Mouse (Mus musculus) embryonic facial prominence, embryonic 11.5 days (tissue): ENCODE measurements at regions not wholly inside any gene's neighbourhood (a gene's known extent, or its start where the extent isn't known, plus 50 kb on each side); places are given as distances from the start of the nearest gene placed in this dataset.
A peak's percentile ranks its signal among the peaks of the same experiment; 100 is the strongest.

Experiments
- ATAC-seq: fragments of 200-750 bp; cut with Nextera tagmentation; replicated peaks from 2 replicates; pipeline ENCODE4 v1.8.0; 2017; ENCODE audit warnings: low read depth; ENCODE audit not compliant: insufficient number of reproducible peaks, low FRiP score, low TSS enrichment
- DNase-seq: peaks from one replicate; pipeline ENCODE4 v3.0.0-alpha.2; 2015; ENCODE audit warnings: low spot score
- H3K27ac ChIP-seq: fragments of 300-500 bp; sonication (generic); replicated peaks from 2 replicates; pipeline ENCODE4 v1.5.1; 2014; ENCODE audit warnings: mild to moderate bottlenecking, low read depth, low read length, control low read depth
- H3K27me3 ChIP-seq: fragments of 300-500 bp; sonication (generic); 2 replicates; pipeline ENCODE4 v1.6.1; 2014; ENCODE audit warnings: mild to moderate bottlenecking, low read length, moderate library complexity, mixed read lengths; ENCODE audit not compliant: control insufficient read depth, insufficient read depth
- H3K36me3 ChIP-seq: fragments of 300-500 bp; sonication (generic); replicated peaks from 2 replicates; pipeline ENCODE4 v1.6.1; 2014; ENCODE audit warnings: low read depth, mild to moderate bottlenecking, low read length, moderate library complexity, mixed read lengths; ENCODE audit not compliant: control insufficient read depth, insufficient read depth
- H3K4me1 ChIP-seq: fragments of 300-500 bp; sonication (generic); 2 replicates; pipeline ENCODE4 v1.6.1; 2014; ENCODE audit warnings: low read length, mixed read lengths; ENCODE audit not compliant: control insufficient read depth, insufficient read depth
- H3K4me2 ChIP-seq: fragments of 300-500 bp; sonication (generic); 2 replicates; pipeline ENCODE4 v1.6.1; 2014; ENCODE audit warnings: low read depth, mild to moderate bottlenecking, control low read depth, low read length, moderate library complexity
- H3K4me3 ChIP-seq: fragments of 300-500 bp; sonication (generic); 2 replicates; pipeline ENCODE4 v1.5.1; 2014; ENCODE audit warnings: low read depth, low read length, control low read depth
- H3K9ac ChIP-seq: fragments of 300-500 bp; sonication (generic); replicated peaks from 2 replicates; pipeline ENCODE4 v1.6.1; 2014; ENCODE audit warnings: mild to moderate bottlenecking, control low read depth, low read length
- H3K9me3 ChIP-seq: fragments of 300-500 bp; sonication (generic); replicated peaks from 2 replicates; pipeline ENCODE4 v1.6.1; 2016; ENCODE audit warnings: mild to moderate bottlenecking, low read length, inconsistent platforms, mixed read lengths; ENCODE audit not compliant: control insufficient read depth
- WGBS: fragments of 180-500 bp; shearing (Covaris S2); extraction: QIAGEN DNeasy Blood & Tissue Kit; methylation state at CpG from one replicate; pipeline ENCODE4 v1.1.7; 2014; 5-methylcytosine and 5-hydroxymethylcytosine counted together

GRCm38 (mm10) chr5:51289191-51289590 lies 278.3 kb downstream of the Ppargc1a start:
- Histone ChIP-seq H3K9me3 (no peaks in the 10 kb centered on the region), H3K4me1 (no peaks in the 10 kb centered on the region), H3K4me3 (no peak overlapping the region), H3K9ac (no peak overlapping the region), H3K4me2 (no peak overlapping the region), H3K27me3 (no peaks in the 10 kb centered on the region), H3K27ac (no peak overlapping the region), H3K36me3 (no peaks in the 10 kb centered on the region)
- ATAC-seq (no peak), DNase-seq (no peak)
- 74% methylated on average over 1 of the region's 1 CpGs for WGBS

- no peak overlapping the region for H3K4me3 ChIP-seq
- H3K4me1 ChIP-seq = no peaks in the 10 kb centered on the region
- ATAC-seq = no peak
- no peak overlapping the region for H3K27ac ChIP-seq
- H3K4me2 ChIP-seq = no peak overlapping the region
- WGBS = 75% methylated on average over 2 of the region's 2 CpGs
- H3K27me3 ChIP-seq = no peaks in the 10 kb centered on the region
- H3K9ac ChIP-seq = no peak overlapping the region
- no peak for DNase-seq
- no peaks in the 10 kb centered on the region for H3K9me3 ChIP-seq
- no peaks in the 10 kb centered on the region for H3K36me3 ChIP-seq
Observed at GRCm38 (mm10) chr5:51288234-51288633, 279.3 kb downstream of the Ppargc1a start.

- Histone ChIP-seq H3K9ac (no peak overlapping the region), H3K27me3 (no peaks in the 10 kb centered on the region), H3K27ac (no peak overlapping the region), H3K9me3 (no peaks in the 10 kb centered on the region), H3K4me2 (no peak overlapping the region), H3K36me3 (no peaks in the 10 kb centered on the region), H3K4me1 (no peaks in the 10 kb centered on the region), H3K4me3 (no peak overlapping the region)
- DNase-seq (peak; percentile 6), ATAC-seq (no peak)
- 45% methylated on average over 2 of the region's 2 CpGs for WGBS
Observed at GRCm38 (mm10) chr5:51241156-51241555, 326.4 kb downstream of the Ppargc1a start.

GRCm38 (mm10) chr5:51234004-51234355 lies 333.5 kb downstream of the Ppargc1a start:
- no peak overlapping the region for H3K4me3 ChIP-seq
- H3K27ac ChIP-seq = no peak overlapping the region
- H3K36me3 ChIP-seq = no peaks in the 10 kb centered on the region
- ATAC-seq = no peak
- 95% methylated on average over 2 of the region's 2 CpGs for WGBS
- H3K4me2 ChIP-seq = no peak overlapping the region
- H3K9ac ChIP-seq = no peak overlapping the region
- no peak for DNase-seq
- H3K9me3 ChIP-seq = no peaks in the 10 kb centered on the region
- H3K27me3 ChIP-seq = no peaks in the 10 kb centered on the region
- no peaks in the 10 kb centered on the region for H3K4me1 ChIP-seq

GRCm38 (mm10) chr5:51233271-51234003 lies 334.1 kb downstream of the Ppargc1a start:
- ATAC-seq = no peak

GRCm38 (mm10) chr5:51229806-51230205 lies 337.7 kb downstream of the Ppargc1a start:
- no peaks in the 10 kb centered on the region for H3K36me3 ChIP-seq
- H3K27ac ChIP-seq = no peak overlapping the region
- no peak overlapping the region for H3K9ac ChIP-seq
- H3K4me1 ChIP-seq = no peaks in the 10 kb centered on the region
- no peak overlapping the region for H3K4me2 ChIP-seq
- DNase-seq (no peak), ATAC-seq (no peak)
- 94% methylated on average over 2 of the region's 2 CpGs for WGBS
- no peaks in the 10 kb centered on the region for H3K9me3 ChIP-seq
- no peak overlapping the region for H3K4me3 ChIP-seq
- no peaks in the 10 kb centered on the region for H3K27me3 ChIP-seq

More at GRCm38 (mm10) chr5:51233271-51234003, 334.1 kb downstream of the Ppargc1a start:
- Histone ChIP-seq H3K27ac (no peak overlapping the region), H3K27me3 (no peaks in the 10 kb centered on the region), H3K4me3 (no peak overlapping the region), H3K4me1 (no peaks in the 10 kb centered on the region), H3K9ac (no peak overlapping the region), H3K9me3 (no peaks in the 10 kb centered on the region), H3K4me2 (no peak overlapping the region), H3K36me3 (no peaks in the 10 kb centered on the region)
- 86% methylated on average over 5 of the region's 5 CpGs for WGBS
- DNase-seq = no peak

GRCm38 (mm10) chr5:51227996-51228395 lies 339.5 kb downstream of the Ppargc1a start:
- H3K27me3 ChIP-seq = no peaks in the 10 kb centered on the region
- H3K4me1 ChIP-seq = no peaks in the 10 kb centered on the region
- H3K9ac ChIP-seq = no peak overlapping the region
- H3K9me3 ChIP-seq = no peaks in the 10 kb centered on the region
- DNase-seq (no peak), ATAC-seq (no peak)
- H3K4me3 ChIP-seq = no peak overlapping the region
- H3K4me2 ChIP-seq = no peak overlapping the region
- 85% methylated on average over 3 of the region's 3 CpGs for WGBS
- H3K36me3 ChIP-seq = no peaks in the 10 kb centered on the region
- no peak overlapping the region for H3K27ac ChIP-seq

GRCm38 (mm10) chr5:51203266-51203665 lies 364.3 kb downstream of the Ppargc1a start:
- Histone ChIP-seq H3K4me1 (no peaks in the 10 kb centered on the region), H3K27me3 (no peaks in the 10 kb centered on the region), H3K4me3 (no peak overlapping the region), H3K27ac (no peak overlapping the region), H3K9ac (no peak overlapping the region), H3K36me3 (no peaks in the 10 kb centered on the region), H3K9me3 (no peaks in the 10 kb centered on the region), H3K4me2 (no peak overlapping the region)
- DNase-seq (no peak), ATAC-seq (no peak)
- WGBS = 86% methylated on average over 1 of the region's 1 CpGs
